Mouse (Mus musculus) granulocyte monocyte progenitor cell, adult 5-6 weeks (primary cell): ENCODE measurements at regions not wholly inside any gene's neighbourhood (a gene's known extent, or its start where the extent isn't known, plus 50 kb on each side); places are given as distances from the start of the nearest gene placed in this dataset.

Source experiments
- ATAC-seq: replicated peaks from 2 replicates; pipeline ENCODE4 v1.8.0; 2016; ENCODE audit warnings: mild to moderate bottlenecking, moderate TSS enrichment, inconsistent platforms; ENCODE audit not compliant: poor library complexity, severe bottlenecking

- ATAC-seq: no peak
These were observed 304.9 kb downstream of the Glrx3 start for GRCm38 (mm10) chr7:137742297-137742751.

DNA sequence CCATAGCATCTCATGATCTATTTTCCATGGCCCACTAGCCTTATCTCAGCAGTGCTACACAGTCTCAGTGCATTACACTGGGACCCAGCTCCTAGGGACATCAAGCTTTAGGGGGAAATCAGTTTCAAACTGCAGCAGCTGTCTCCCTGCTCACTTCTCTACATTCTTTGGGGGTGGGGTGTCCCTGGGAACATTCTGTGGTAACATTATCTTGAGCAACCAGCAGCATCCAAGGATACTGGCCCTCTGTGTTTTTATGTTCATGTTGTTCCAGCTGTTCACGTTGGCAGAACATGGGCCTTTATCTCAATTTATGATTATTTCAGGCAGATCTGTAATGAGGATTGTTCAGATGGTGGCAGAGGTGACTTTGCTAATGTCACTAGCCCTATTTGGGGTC, 308.2 kb downstream of the Glrx3 start:
- no peak for ATAC-seq

DNA sequence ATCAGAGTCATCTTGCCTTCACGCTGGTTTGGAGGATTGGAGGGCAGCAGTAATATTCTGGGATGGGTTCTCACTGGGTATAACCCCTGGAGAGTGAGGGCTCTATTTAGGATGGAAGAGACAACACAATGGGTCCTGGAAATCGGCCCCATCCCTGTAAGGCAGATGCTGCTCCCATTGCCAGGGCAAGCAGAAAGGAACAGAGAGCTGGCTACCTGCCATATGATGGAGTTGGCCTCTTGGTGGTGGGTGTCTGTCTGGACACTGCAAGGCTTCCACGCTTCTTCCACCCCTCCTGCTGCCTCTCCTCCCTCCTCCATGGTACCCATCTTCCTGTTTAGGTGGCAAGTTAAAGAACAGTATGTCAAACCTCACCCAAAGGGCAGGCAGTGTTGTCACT, 308.6 kb downstream of the Glrx3 start:
- ATAC-seq: no peak

- no peak for ATAC-seq
These were observed 311.5 kb downstream of the Glrx3 start for GRCm38 (mm10) chr7:137748936-137749335.

DNA sequence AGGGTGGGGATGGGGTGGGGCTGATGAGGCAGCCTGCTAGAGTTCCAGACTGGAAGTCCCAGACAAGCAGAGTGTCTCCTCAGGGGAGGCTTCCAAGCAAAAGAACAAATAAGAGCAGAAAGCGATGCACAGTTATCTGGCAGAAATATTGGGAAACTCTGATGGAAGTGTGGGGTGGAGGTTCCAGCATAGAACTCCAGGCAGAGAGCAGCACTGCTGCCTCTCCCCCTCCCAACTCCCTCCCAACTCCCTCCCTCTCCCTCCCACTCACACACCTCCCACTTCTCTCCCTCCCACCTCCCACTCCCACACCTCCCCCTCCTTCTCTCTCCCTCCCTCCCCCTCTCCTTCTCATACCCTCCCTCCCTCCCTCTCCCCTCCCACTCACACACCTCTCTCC, 313.3 kb downstream of the Glrx3 start:
- ATAC-seq: no peak

DNA sequence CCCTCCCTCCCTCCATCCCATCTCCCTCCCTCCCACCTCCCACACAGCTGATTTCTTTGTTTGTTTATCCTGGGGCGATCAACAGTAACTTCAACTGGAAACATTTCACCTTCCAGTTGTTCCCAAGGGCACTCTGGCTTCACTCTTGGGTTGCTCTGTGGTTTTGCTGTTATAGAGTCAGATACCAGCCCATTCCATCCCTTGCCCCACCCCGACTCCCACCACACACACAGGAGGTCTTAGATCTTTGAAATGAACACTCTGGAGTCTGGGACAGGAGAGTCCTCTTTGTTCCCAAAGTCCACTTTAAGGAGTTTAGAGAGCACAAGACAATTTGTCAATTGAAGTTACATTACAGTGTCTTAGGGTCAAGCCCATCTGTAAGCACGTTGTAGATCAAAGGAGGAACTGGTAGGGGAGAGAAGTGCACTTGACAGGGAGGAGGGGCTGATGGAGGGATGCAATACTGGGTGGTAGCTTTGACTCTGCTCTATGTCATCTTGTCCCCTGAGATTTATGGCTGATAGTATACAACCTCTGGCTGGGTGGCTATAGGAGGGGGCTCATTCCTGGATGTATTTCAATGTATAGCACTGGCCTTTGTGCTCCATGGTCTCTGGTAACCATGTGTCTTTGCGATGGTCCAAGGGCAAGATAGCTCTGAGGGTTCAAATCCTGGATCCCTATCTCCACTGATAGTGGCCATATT, 313.9 kb downstream of the Glrx3 start:
- no peak for ATAC-seq

GRCm38 (mm10) chr7:137765961-137766360, 328.5 kb downstream of the Glrx3 start:
- ATAC-seq: no peak

GRCm38 (mm10) chr7:137766721-137767120, 329.3 kb downstream of the Glrx3 start:
- no peak for ATAC-seq

DNA sequence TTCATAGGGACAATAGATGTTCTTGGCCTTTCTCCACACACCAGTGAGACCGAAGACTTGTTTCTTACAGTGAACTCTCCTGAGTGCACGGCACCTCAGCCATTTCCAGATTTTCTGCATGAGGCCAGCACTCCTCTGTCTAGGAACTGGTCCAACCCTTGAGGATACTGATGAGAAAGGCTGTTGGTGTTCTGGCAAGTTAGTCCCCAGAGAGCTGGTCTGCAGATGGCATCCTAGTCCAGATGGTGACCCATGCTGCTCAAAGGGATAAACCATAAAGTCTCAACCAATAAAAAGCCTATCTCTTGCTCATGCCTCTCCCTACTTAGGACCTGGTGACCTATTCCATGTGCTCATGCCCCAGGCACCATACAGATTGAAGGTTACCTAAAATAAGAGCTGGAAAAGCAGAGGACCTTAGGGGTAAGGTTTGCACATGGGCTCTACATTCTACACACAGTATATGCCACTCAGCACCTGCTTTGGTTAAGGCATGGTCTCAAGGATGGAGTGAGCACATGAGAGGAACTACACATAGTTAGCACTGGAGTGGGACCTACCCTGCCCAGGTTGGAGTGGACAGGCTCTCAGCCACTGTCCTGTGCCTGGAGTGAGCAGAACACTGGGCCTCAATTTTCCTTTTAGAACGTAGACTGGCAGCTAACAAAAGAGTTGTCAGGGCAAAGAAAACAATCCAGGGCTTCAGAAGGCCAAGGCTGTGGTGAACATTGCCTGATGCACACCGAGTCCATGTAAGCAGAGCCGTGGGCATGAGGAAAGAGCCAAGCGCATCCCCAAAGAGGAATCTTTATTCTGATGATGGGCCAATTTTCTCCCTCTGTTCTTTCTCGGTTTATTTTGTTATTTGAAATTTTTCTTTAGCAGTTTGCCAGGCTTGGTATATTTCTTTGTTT, 335.9 kb downstream of the Glrx3 start:
- no peak for ATAC-seq

- no peak for ATAC-seq
These were observed 336.5 kb downstream of the Glrx3 start for GRCm38 (mm10) chr7:137773965-137774310.

DNA sequence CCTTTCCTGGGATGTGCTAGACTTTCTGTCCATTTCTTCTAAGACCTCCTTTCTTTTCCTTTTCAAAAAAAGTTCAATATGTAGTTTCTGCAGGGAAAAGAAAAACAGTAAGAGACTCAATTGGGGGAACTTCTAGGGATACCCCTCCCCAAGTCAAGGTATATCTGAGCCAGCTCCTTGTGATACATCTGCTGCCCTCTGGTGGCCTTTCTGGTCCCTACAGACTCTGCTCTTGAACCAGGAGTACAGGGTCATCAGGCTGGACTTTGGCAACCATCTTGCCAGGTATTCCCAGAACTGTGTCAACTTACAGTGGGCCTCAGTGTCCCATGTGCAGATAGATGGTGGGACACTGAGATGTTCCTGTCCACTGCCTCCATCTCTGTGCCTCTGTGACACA, 346.5 kb downstream of the Glrx3 start:
- peak; percentile 74 for ATAC-seq

GRCm38 (mm10) chr7:137805361-137805760, 367.9 kb downstream of the Glrx3 start:
- no peak for ATAC-seq

DNA sequence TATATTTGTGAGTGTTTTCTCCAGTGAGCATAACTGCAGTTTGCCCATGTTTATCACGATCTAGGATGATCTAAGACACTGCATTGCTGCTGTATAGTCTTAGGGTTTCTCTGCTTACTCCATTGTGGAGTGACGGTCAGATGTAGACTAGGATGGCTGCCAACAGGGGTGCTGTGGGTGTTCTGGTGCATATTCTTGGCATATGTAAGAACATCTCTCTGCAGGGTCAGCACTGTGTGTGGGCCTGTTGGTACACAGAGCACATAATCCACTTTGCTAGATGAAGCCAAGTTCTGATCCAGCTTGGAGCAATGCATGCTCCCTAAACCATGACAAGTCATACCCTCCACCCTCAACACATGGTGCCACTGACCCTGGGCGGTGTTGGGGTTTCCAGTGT, 375.4 kb downstream of the Glrx3 start:
- no peak for ATAC-seq

DNA sequence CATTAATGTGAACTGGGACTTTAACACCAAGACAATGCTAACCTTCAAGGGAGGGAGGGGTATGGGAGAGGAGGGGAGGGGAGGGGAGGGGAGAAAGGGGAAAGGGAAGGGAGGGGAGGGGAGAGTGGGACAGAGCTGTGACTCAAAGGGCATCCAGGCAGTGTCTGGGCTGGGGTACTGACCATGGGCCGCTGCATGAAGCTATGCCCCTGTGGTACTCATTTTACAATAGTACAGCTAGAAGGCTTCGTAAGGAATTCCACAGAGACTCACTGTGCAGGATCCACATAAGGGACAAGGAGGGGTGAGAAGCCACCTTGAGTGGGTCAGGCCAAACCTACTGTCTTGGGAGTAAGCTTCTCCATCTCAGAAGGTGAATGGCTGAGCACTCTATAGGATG, 403.1 kb downstream of the Glrx3 start:
- no peak for ATAC-seq

DNA sequence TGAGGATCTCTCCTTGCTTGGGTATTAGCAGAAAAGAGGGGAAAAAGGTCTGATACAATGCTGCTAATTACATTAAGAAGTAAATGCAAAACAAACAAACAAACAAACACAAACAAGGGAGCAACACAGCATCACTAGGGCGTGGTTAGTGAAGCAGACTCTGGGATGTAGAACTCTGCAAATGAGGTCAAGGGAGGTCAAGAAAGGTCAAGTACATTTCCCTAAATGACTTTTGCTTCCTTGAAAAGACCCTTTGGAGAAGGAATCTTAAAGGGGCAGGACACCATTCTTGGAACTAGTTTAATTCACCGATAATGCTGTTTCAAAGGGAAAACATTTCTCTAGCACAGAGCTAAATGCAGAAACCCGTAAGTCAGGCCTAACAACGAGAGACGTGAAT, 403.6 kb downstream of the Glrx3 start:
- ATAC-seq: no peak

DNA sequence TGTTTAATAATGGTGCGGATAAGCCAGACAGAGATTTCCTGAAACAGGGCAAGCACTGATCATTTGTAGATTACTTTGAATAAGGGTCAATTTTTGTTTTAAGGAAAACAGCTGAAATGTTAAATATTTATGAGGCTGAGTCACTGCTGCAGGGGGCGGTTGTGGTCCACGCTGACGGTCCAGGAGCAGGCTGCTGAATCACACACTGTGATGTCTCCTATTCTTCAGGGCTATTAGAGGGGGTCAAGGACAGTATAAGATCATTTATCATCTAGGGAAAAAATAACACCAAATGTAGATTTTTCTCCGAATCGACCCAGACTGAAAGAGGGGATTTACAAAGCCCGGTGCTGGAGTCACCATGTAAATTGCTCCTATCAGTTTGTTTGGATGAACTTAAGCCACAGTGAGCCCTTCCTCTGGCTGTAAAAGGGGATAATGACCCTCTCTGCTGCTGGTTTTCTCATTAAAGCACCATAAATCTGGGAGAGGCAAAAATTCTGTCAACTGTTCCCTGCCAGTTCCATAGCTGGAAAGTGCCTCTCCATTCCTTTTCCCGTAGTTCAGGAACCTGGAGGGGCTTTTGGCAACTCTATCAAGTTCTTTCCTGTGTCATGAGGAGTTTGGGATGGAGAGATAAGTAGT, 404.2 kb downstream of the Glrx3 start:
- ATAC-seq: no peak

- no peak for ATAC-seq
These were observed 410.4 kb downstream of the Glrx3 start for GRCm38 (mm10) chr7:137847856-137848255.

DNA sequence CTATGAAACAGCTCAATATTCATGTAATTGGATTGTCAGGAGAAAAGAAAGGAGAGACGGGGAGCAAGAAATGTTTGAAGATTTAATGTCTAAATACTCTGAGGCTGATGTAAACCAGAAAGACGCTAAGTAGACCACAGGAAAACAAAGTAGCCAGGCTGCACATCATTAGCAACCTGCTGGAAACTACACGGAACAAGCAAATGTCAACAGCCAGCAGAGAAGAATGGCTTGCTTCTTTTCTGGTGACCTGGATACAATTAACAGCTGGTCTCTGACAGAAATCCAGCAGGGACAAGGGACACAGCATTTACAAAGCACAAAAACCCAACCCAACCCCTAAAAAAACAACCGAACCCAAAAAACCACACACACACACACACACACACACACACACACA, 413.6 kb downstream of the Glrx3 start:
- ATAC-seq: no peak

DNA sequence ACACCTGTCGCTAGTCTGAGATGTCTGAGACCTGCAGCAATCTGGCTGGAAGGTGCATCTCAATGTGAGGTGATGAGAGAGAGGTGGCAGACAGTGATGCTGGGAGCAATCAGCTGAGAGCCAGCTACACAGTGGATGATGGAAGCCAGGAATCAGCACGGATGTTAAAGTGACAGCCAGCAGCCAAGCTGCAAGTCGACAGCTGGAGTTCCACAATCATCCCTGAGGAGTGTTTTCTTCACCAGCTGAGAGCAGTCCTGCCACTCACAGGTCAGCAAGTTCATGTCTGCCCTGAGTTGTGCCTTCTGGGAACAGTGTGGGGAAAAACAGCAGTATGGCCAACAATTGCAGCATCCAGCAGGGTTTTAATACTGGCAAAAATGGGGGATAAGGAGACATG, 422.3 kb downstream of the Glrx3 start:
- no peak for ATAC-seq

DNA sequence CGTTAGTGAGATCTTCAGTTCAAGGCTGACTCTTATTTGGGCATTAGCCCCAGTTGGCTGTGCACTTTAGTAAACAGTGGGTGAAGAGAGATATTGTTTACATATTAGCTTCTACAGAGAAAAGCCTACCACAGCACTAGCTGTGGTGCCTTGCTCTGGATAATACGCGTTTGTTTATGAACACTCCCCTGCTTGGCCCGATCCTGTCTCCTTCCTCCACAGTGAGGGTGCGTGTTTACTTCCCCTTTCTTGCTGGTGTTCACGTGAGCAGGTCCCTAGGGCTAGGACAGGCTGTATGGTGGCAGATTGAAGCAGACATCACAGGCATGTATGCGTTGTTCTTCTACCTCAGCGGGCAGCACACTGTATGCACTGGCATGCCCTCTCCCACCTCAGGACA, 423.1 kb downstream of the Glrx3 start:
- ATAC-seq: peak; percentile 65; the same call in 1 of the 2 replicates

DNA sequence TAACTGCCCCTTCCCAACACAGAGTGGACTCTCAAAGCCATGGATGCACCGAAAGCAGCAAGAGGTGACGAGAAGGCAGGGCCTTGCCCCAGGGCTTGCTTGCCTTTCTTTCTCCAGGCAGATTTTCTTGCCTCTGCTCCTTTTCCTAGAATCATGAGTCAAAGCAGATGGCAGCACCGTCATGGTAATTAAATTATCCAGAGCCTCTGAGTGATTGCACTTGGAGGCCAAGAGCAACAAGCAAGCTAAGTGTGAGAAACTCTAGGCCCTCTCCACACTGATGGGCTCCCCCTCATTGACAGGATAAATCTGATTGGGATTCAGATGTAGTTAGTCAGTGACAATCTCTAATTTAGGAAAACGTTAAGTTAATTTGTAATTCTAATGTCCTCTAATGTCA, 427.5 kb downstream of the Glrx3 start:
- ATAC-seq: no peak
